Mouse (Mus musculus): Measurements from ENCODE around the gene Snupn. TPM values are rescaled to one million over a fixed set of nuclear protein-coding genes. Genes with fewer than 3 reads are reported as not detected.

Gene Snupn
- total and polyA plus RNA-seq, 3 experiments, result 5.7 to 10.2 (median 9.3) TPM

GRCm38 (mm10) chr9:56913991-56914390, 36.7 kb upstream of the Snupn start:
- intact Hi-C loops (cut with DNase I), result no loop called here

GRCm38 (mm10) chr9:56915116-56915515, 35.6 kb upstream of the Snupn start:
- Histone ChIP-seq H3K4me1 (ENCODE audit: control insufficient read depth, insufficient read depth, low read length) (peaks cover 9% of the 10 kb centered on the region), H3K79me2 (replicated peaks; ENCODE audit: control insufficient read depth, insufficient read depth, low read length) (no peaks in the 10 kb centered on the region), H3K9ac (ENCODE audit: low read depth, low read length) (no peak overlapping the region), H3K4me3 (no peak overlapping the region), H3K36me3 (ENCODE audit: control insufficient read depth, insufficient read depth, low read length) (peaks cover 4% of the 10 kb centered on the region; the same call in 1 of the 2 replicates), H3K27me3 (ENCODE audit: control insufficient read depth, insufficient read depth, low read length) (no peaks in the 10 kb centered on the region), H3K27ac (no peak overlapping the region)
- TF ChIP-seq CTCF (IDR thresholded peaks at IDR 0.05) (0 out of 2 replicates have a peak, but pooled peaks have one; percentile 0), EP300 (IDR thresholded peaks at IDR 0.05; ENCODE audit: insufficient read depth, low read depth, low read length) (no peak)
- 71% methylated on average over 1 of the region's 1 CpGs for WGBS
- intact Hi-C loops (cut with DNase I), result no loop called here
- no peak for DNase-seq

More at GRCm38 (mm10) chr9:56913991-56914390, 36.7 kb upstream of the Snupn start:
- WGBS, result 79% methylated on average over 9 of the region's 9 CpGs
- Histone ChIP-seq H3K27ac (no peak overlapping the region), H3K9ac (ENCODE audit: low read depth, low read length) (no peak overlapping the region), H3K79me2 (replicated peaks; ENCODE audit: control insufficient read depth, insufficient read depth, low read length) (no peaks in the 10 kb centered on the region), H3K4me3 (no peak overlapping the region), H3K27me3 (ENCODE audit: control insufficient read depth, insufficient read depth, low read length) (no peaks in the 10 kb centered on the region), H3K36me3 (ENCODE audit: control insufficient read depth, insufficient read depth, low read length) (peaks cover 4% of the 10 kb centered on the region; the same call in 1 of the 2 replicates), H3K4me1 (ENCODE audit: control insufficient read depth, insufficient read depth, low read length) (peaks cover 9% of the 10 kb centered on the region)
- peak in 1 of 2 experiments; percentile 19 for DNase-seq
- TF ChIP-seq POLR2A (IDR thresholded peaks at IDR 0.05; ENCODE audit: insufficient read depth, low read depth, low read length) (no peak), CTCF (IDR thresholded peaks at IDR 0.05) (no peak), EP300 (IDR thresholded peaks at IDR 0.05; ENCODE audit: insufficient read depth, low read depth, low read length) (no peak)

DNA sequence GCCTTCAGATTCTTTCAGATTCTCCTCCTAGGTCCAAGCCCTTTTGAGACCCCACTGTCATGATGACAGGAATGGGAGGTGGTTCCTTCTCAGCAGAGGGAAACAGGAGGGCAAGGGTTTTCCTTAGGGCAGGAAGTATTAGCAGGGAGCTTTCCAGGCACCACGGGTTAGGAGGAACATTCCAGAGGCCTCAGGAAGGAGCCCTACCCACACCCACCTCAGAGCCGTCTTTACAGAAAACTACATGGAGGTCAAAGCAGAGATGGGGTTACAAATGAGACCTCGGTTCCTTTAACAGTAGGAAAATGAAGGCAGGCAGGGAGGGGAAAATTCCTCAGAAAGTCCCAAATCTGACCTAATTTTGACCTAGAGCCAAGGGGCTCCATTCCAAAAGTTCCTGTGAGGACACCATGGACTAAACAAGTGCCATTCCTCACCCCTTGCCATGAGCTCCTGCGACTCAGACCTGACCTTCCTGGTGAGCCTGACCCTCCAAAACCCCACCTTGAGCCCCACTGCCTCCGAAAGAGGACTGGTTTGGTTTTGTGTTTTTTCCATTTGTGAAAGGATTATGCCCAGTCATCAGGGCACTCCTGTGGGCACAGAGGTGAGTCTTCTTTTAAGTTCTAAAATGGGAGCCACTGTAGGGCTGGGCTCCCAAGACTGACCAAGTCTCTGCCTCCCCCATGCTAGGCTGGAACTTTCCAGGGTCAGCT, 34.8 kb upstream of the Snupn start:
- Histone ChIP-seq H3K4me3 (no peak overlapping the region), H3K27me3 (ENCODE audit: control insufficient read depth, insufficient read depth, low read length) (no peaks in the 10 kb centered on the region), H3K36me3 (ENCODE audit: control insufficient read depth, insufficient read depth, low read length) (peaks cover 4% of the 10 kb centered on the region; the same call in 1 of the 2 replicates), H3K27ac (no peak overlapping the region; the same call in 1 of the 2 replicates), H3K79me2 (replicated peaks; ENCODE audit: control insufficient read depth, insufficient read depth, low read length) (no peaks in the 10 kb centered on the region), H3K4me1 (ENCODE audit: control insufficient read depth, insufficient read depth, low read length) (peaks cover 9% of the 10 kb centered on the region), H3K9ac (ENCODE audit: low read depth, low read length) (no peak overlapping the region)
- DNase-seq, result peak; percentile 26 to 34
- TF ChIP-seq POLR2A (IDR thresholded peaks at IDR 0.05; ENCODE audit: insufficient read depth, low read depth, low read length) (no peak), CTCF (IDR thresholded peaks at IDR 0.05) (no peak), EP300 (IDR thresholded peaks at IDR 0.05; ENCODE audit: insufficient read depth, low read depth, low read length) (no peak)
- intact Hi-C loops (cut with DNase I), result no loop called here
- WGBS, result 36% methylated on average over 5 of the region's 5 CpGs

GRCm38 (mm10) chr9:56917131-56917530, 33.5 kb upstream of the Snupn start:
- no peak for DNase-seq
- no peak for TF ChIP-seq CTCF (IDR thresholded peaks at IDR 0.05)
- TF ChIP-seq POLR2A (IDR thresholded peaks at IDR 0.05; ENCODE audit: insufficient read depth, low read depth, low read length), result no peak
- TF ChIP-seq EP300 (IDR thresholded peaks at IDR 0.05; ENCODE audit: insufficient read depth, low read depth, low read length), result no peak
- peaks cover 4% of the 10 kb centered on the region; the same call in 1 of the 2 replicates for H3K36me3 ChIP-seq (ENCODE audit: control insufficient read depth, insufficient read depth, low read length)
- H3K27ac ChIP-seq, result no peak overlapping the region
- H3K4me3 ChIP-seq, result no peak overlapping the region
- H3K4me1 ChIP-seq (ENCODE audit: control insufficient read depth, insufficient read depth, low read length), result peaks cover 9% of the 10 kb centered on the region
- H3K27me3 ChIP-seq (ENCODE audit: control insufficient read depth, insufficient read depth, low read length), result no peaks in the 10 kb centered on the region
- 93% methylated on average over 2 of the region's 2 CpGs for WGBS
- H3K9ac ChIP-seq (ENCODE audit: low read depth, low read length), result no peak overlapping the region
- intact Hi-C loops (cut with DNase I), result no loop called here
- H3K79me2 ChIP-seq (replicated peaks; ENCODE audit: control insufficient read depth, insufficient read depth, low read length), result no peaks in the 10 kb centered on the region

GRCm38 (mm10) chr9:56918466-56918865, 32.2 kb upstream of the Snupn start:
- H3K36me3 ChIP-seq (ENCODE audit: control insufficient read depth, insufficient read depth, low read length), result peaks cover 4% of the 10 kb centered on the region; the same call in 1 of the 2 replicates

DNA sequence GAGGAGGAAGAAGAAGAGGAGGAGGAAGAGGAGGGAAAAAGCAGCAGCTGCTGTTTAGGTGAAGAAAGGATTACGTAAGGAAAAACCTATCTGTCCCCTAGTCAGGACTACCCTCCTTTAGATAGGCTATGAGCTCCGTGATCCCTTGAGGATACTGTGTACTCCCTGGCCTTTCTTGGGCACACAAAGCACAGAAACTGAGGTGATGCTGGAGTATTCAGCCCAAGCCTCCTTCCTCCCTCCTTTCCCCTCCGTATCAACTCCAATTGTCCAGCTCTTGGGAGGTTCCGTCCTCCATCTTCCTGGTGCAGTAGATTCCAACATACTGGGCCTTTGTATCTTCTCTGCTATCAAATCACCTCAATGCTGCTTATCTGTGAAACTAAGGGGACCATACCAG, 27.9 kb upstream of the Snupn start:
- Histone ChIP-seq H3K4me3 (no peak overlapping the region), H3K36me3 (ENCODE audit: control insufficient read depth, insufficient read depth, low read length) (no peaks in the 10 kb centered on the region), H3K27me3 (ENCODE audit: control insufficient read depth, insufficient read depth, low read length) (no peaks in the 10 kb centered on the region), H3K27ac (no peak overlapping the region; the same call in 1 of the 2 replicates), H3K4me1 (ENCODE audit: control insufficient read depth, insufficient read depth, low read length) (peaks cover 18% of the 10 kb centered on the region), H3K79me2 (replicated peaks; ENCODE audit: control insufficient read depth, insufficient read depth, low read length) (no peaks in the 10 kb centered on the region), H3K9ac (ENCODE audit: low read depth, low read length) (no peak overlapping the region)
- intact Hi-C loops (cut with DNase I), result no loop called here
- DNase-seq, result no peak
- 67% methylated on average over 4 of the region's 4 CpGs for WGBS
- TF ChIP-seq CTCF (IDR thresholded peaks at IDR 0.05), result no peak
- TF ChIP-seq POLR2A (IDR thresholded peaks at IDR 0.05; ENCODE audit: insufficient read depth, low read depth, low read length), result no peak
- no peak for TF ChIP-seq EP300 (IDR thresholded peaks at IDR 0.05; ENCODE audit: insufficient read depth, low read depth, low read length)

More at GRCm38 (mm10) chr9:56918466-56918865, 32.2 kb upstream of the Snupn start:
- 96% methylated on average over 13 of the region's 13 CpGs for WGBS
- no peak overlapping the region for H3K4me3 ChIP-seq
- no peak overlapping the region for H3K9ac ChIP-seq (ENCODE audit: low read depth, low read length)
- TF ChIP-seq CTCF (IDR thresholded peaks at IDR 0.05) (no peak), EP300 (IDR thresholded peaks at IDR 0.05; ENCODE audit: insufficient read depth, low read depth, low read length) (no peak), POLR2A (IDR thresholded peaks at IDR 0.05; ENCODE audit: insufficient read depth, low read depth, low read length) (no peak)
- intact Hi-C loops (cut with DNase I), result no loop called here
- H3K4me1 ChIP-seq (ENCODE audit: control insufficient read depth, insufficient read depth, low read length), result peaks cover 12% of the 10 kb centered on the region
- no peak overlapping the region for H3K27ac ChIP-seq
- DNase-seq, result no peak
- no peaks in the 10 kb centered on the region for H3K27me3 ChIP-seq (ENCODE audit: control insufficient read depth, insufficient read depth, low read length)
- H3K79me2 ChIP-seq (replicated peaks; ENCODE audit: control insufficient read depth, insufficient read depth, low read length), result no peaks in the 10 kb centered on the region
